Mouse (Mus musculus) C2C12 (cell line): Measurements from ENCODE around the gene Trnt1. TPM values are rescaled to one million over a fixed set of nuclear protein-coding genes. Genes with fewer than 3 reads are reported as not detected.

ENCODE experiments used
- H3K27me3 ChIP-seq: one replicate; pipeline ENCODE4 v1.6.1; 2011; ENCODE audit not compliant: control insufficient read depth, insufficient read depth, insufficient read length
- H3K36me3 ChIP-seq: one replicate; pipeline ENCODE4 v1.6.1; 2011; ENCODE audit not compliant: control insufficient read depth, insufficient read depth
- H3K4me3 ChIP-seq: one replicate; pipeline ENCODE4 v1.5.1; 2011; ENCODE audit warnings: mild to moderate bottlenecking, control low read depth; ENCODE audit not compliant: poor library complexity, insufficient read depth, severe bottlenecking
- H3K79me2 ChIP-seq: one replicate; pipeline ENCODE4 v1.6.1; 2011; ENCODE audit not compliant: control insufficient read depth, insufficient read depth
- H3K79me3 ChIP-seq: one replicate; pipeline ENCODE4 v1.6.1; 2011; ENCODE audit warnings: low read depth, control low read depth
- H3ac ChIP-seq: one replicate; pipeline ENCODE3; 2011; ENCODE audit warnings: low read depth; ENCODE audit not compliant: control insufficient read depth, insufficient read length
- CEBPB ChIP-seq: IDR thresholded peaks from one replicate; pipeline ENCODE4 v1.6.1; 2011; ENCODE audit warnings: low read depth, mild to moderate bottlenecking, control low read depth, moderate library complexity
- CTCF ChIP-seq: IDR thresholded peaks from one replicate; pipeline ENCODE4 v1.5.1; 2011; ENCODE audit not compliant: control insufficient read depth, insufficient read depth, insufficient read length
- FOSL1 ChIP-seq: IDR thresholded peaks from one replicate; pipeline ENCODE4 v1.8.0; 2011; ENCODE audit warnings: mild to moderate bottlenecking, low read length; ENCODE audit not compliant: poor library complexity, insufficient read depth, severe bottlenecking
- MAX ChIP-seq: IDR thresholded peaks from one replicate; pipeline ENCODE4 v1.6.1; 2011; ENCODE audit warnings: mild to moderate bottlenecking, control low read depth
- MYOD1 ChIP-seq: IDR thresholded peaks from one replicate; pipeline ENCODE4 v1.6.1; 2011; ENCODE audit warnings: low read depth; ENCODE audit not compliant: control insufficient read depth, insufficient read length
- MYOG ChIP-seq: IDR thresholded peaks from one replicate; pipeline ENCODE4 v1.6.1; 2011; ENCODE audit not compliant: control insufficient read depth, insufficient read length; ENCODE audit errors: extremely low read depth
- USF1 ChIP-seq: IDR thresholded peaks from one replicate; pipeline ENCODE4 v1.6.1; 2011; ENCODE audit warnings: low read depth, mild to moderate bottlenecking, control low read depth, moderate library complexity
- polyA plus RNA-seq: library from polyadenylated mRNA; unstranded; fragments of >200 nt; fragmentation: generic; extraction: Trizol; gene quantifications from one replicate; pipeline ENCODE4 v1.2.1, GENCODE M21; 2012; ENCODE audit warnings: missing spikeins

Gene Trnt1
- polyA plus RNA-seq, 1 experiment = 12.9 TPM

GRCm38 (mm10) chr6:106747804-106748203 lies 21.1 kb upstream of the Trnt1 start:
- no peaks in the 10 kb centered on the region for H3K36me3 ChIP-seq
- no peaks in the 10 kb centered on the region for H3K79me2 ChIP-seq
- no peak overlapping the region for H3K4me3 ChIP-seq

DNA sequence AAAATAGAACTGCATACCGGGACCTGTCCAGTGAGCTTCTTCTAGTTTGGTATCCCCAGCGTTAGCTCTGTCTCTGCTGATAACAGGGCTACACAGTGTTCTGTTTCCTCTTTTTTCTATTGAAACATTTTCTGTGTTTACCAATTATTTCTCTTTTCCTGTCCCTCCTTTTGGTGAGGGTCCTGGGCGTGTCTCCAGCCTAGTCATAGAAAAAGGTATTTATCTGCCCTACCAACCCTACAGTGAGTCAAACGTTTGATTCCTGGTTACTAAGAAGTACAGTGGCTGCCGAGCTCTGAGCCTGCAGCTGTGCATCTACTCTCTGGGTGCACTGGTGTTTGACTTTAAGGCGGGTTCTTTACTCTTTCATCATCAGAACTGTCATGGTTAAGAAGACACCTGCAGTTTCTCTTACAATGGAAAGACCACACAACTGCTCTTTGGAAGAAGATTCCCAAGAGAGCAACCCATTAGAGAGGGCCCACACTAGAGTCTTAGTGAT lies 20.0 kb upstream of the Trnt1 start, which contains the start of gene Il5ra:
Gene Il5ra, minus strand, starts transcription at position 151 of the 502 bp plus-strand sequence.
- TF ChIP-seq USF1 (no peak), FOSL1 (no peak), MYOD1 (no peak), CTCF (no peak), MYOG (no peak), CEBPB (no peak), MAX (no peak)
- H3ac ChIP-seq = no peak within 1 kb of the TSS
- H3K36me3 ChIP-seq = no peaks in the 10 kb centered on the region
- H3K79me2 ChIP-seq = no peaks in the 10 kb centered on the region
- no peak within 1 kb of the TSS for H3K4me3 ChIP-seq
- no peaks in the 10 kb centered on the region for H3K27me3 ChIP-seq
- H3K79me3 ChIP-seq = no peaks in the 10 kb centered on the region

More at GRCm38 (mm10) chr6:106747804-106748203, 21.1 kb upstream of the Trnt1 start:
- no peaks in the 10 kb centered on the region for H3K79me3 ChIP-seq
- TF ChIP-seq MYOG (no peak), FOSL1 (no peak), MYOD1 (no peak), CEBPB (no peak), CTCF (no peak)
- no peak overlapping the region for H3ac ChIP-seq
- H3K27me3 ChIP-seq = no peaks in the 10 kb centered on the region

DNA sequence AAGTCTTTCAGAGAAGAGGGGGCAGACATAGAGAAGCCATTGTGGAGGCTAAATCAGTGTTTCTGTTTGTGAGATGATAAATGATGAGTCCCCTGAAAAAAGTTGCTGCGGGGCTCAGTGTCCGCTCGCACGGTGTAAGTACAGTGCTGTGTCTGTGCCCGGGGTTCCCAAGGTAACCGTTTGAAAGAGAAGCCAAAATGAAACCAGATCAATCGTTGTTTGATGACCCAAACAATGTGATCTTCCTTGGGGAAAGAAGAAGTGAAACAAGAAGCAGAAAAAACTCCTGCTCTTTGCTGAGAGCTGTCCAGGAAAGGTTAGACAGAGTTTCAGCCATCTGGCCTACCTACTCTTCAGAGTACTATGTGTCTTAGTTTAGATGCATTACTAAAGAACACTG lies 18.6 kb upstream of the Trnt1 start:
- H3K36me3 ChIP-seq = no peaks in the 10 kb centered on the region
- H3K79me2 ChIP-seq = no peaks in the 10 kb centered on the region
- H3K4me3 ChIP-seq = no peak overlapping the region
- no peaks in the 10 kb centered on the region for H3K27me3 ChIP-seq
- no peaks in the 10 kb centered on the region for H3K79me3 ChIP-seq
- no peak for TF ChIP-seq MAX
- no peak for TF ChIP-seq USF1
- TF ChIP-seq CEBPB = no peak
- no peak for TF ChIP-seq CTCF
- TF ChIP-seq MYOD1 = no peak
- no peak for TF ChIP-seq FOSL1
- TF ChIP-seq MYOG = no peak
- H3ac ChIP-seq = no peak overlapping the region

DNA sequence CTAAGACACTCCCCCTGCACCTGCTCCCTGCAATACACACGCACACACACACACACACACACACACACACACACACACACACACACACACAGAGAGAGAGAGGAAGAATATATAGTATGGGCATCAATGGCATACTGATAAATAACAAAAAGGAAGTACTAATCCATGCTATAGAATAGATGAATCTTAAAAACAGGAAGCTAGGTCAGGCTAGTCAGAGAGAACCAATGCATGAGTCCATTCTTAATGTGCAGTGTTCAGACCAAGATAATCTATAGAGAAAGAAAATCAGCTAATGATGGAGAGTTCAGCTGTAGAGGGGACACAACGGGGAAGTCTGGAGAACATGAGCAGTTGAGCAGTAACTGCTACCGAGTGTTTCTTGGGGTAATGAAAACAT lies 10.6 kb upstream of the Trnt1 start:
- no peaks in the 10 kb centered on the region for H3K27me3 ChIP-seq
- H3ac ChIP-seq = no peak overlapping the region
- no peak overlapping the region for H3K4me3 ChIP-seq
- TF ChIP-seq CTCF = no peak
- no peaks in the 10 kb centered on the region for H3K36me3 ChIP-seq
- no peaks in the 10 kb centered on the region for H3K79me2 ChIP-seq
- no peaks in the 10 kb centered on the region for H3K79me3 ChIP-seq

- no peaks in the 10 kb centered on the region for H3K27me3 ChIP-seq
- no peaks in the 10 kb centered on the region for H3K79me3 ChIP-seq
- TF ChIP-seq CTCF = no peak
- no peak for TF ChIP-seq MYOD1
- TF ChIP-seq USF1 = no peak
- TF ChIP-seq MYOG = no peak
- TF ChIP-seq FOSL1 = no peak
- no peak for TF ChIP-seq CEBPB
- no peak for TF ChIP-seq MAX
- no peak overlapping the region for H3ac ChIP-seq
- no peak overlapping the region for H3K4me3 ChIP-seq
- H3K36me3 ChIP-seq = no peaks in the 10 kb centered on the region
- H3K79me2 ChIP-seq = no peaks in the 10 kb centered on the region
Observed at GRCm38 (mm10) chr6:106760473-106761218, 8.3 kb upstream of the Trnt1 start.

- Histone ChIP-seq H3K27me3 (no peaks in the 10 kb centered on the region), H3ac (no peak overlapping the region), H3K4me3 (no peak overlapping the region), H3K79me3 (no peaks in the 10 kb centered on the region), H3K79me2 (no peaks in the 10 kb centered on the region), H3K36me3 (no peaks in the 10 kb centered on the region)
- TF ChIP-seq FOSL1 (no peak), USF1 (no peak), CTCF (no peak), CEBPB (no peak), MAX (no peak), MYOD1 (no peak), MYOG (no peak)
Observed at GRCm38 (mm10) chr6:106761486-106761885, 7.4 kb upstream of the Trnt1 start.
